Mouse (Mus musculus) thymus, adult 2 months (tissue): ENCODE data around the gene Gpatch4. TPM values are rescaled to one million over a fixed set of nuclear protein-coding genes. Genes with fewer than 3 reads are reported as not detected.

ENCODE experiments used
- DNase-seq: peaks from one replicate; pipeline ENCODE4 v3.0.0; 2021
- H3K27ac ChIP-seq: fragments of 200-500 bp; 2 replicates; pipeline ENCODE4 v1.5.1; 2012; ENCODE audit warnings: low read length, control low read depth; ENCODE audit not compliant: control insufficient read depth, insufficient read depth
- H3K27me3 ChIP-seq: fragments of 200-500 bp; 2 replicates; pipeline ENCODE4 v1.6.1; 2012; ENCODE audit warnings: mild to moderate bottlenecking, low read length, moderate library complexity, mixed read lengths; ENCODE audit not compliant: control insufficient read depth, insufficient read depth
- H3K36me3 ChIP-seq: fragments of 200-500 bp; 2 replicates; pipeline ENCODE4 v1.6.1; 2012; ENCODE audit warnings: mild to moderate bottlenecking, low read length, moderate library complexity; ENCODE audit not compliant: control insufficient read depth, insufficient read depth
- H3K4me1 ChIP-seq: fragments of 200-500 bp; replicated peaks from 2 replicates; pipeline ENCODE4 v1.6.1; 2012; ENCODE audit warnings: low read length; ENCODE audit not compliant: control insufficient read depth, insufficient read depth
- H3K4me3 ChIP-seq: fragments of 200-500 bp; 2 replicates; pipeline ENCODE4 v1.5.1; 2012; ENCODE audit warnings: mild to moderate bottlenecking, low read length, control low read depth, moderate library complexity; ENCODE audit not compliant: control insufficient read depth, insufficient read depth
- CTCF ChIP-seq: fragments of 200-500 bp; IDR thresholded peaks from 2 replicates; pipeline ENCODE4 v1.5.1; 2012; ENCODE audit warnings: mild to moderate bottlenecking, control low read depth, low read length, moderate library complexity, borderline replicate concordance; ENCODE audit not compliant: control insufficient read depth, poor library complexity, insufficient read depth; ENCODE audit errors: extremely low read depth
- POLR2A ChIP-seq: fragments of 200-500 bp; IDR thresholded peaks from 2 replicates; pipeline ENCODE4 v1.6.1; 2012; ENCODE audit warnings: mild to moderate bottlenecking, low read length, control low read depth, moderate library complexity; ENCODE audit not compliant: control insufficient read depth, poor library complexity, insufficient read depth; ENCODE audit errors: extremely low read depth
- WGBS: fragments of 180-500 bp; shearing (Covaris S2); methylation state at CpG from one replicate; pipeline ENCODE4 v1.1.7; 2018; 5-methylcytosine and 5-hydroxymethylcytosine counted together
- polyA plus RNA-seq: library from polyadenylated mRNA; depleted of rRNA; stranded (reverse); fragments of >200 nt; gene quantifications from 2 replicates; pipeline ENCODE4 v1.2.3, GENCODE M21; 2012

The Gpatch4 gene
- polyA plus RNA-seq, 1 experiment, result 11.3 TPM

GRCm38 (mm10) chr3:87999243-87999895 is 43.5 kb upstream of the Gpatch4 start:
- H3K36me3 ChIP-seq, result no peaks in the 10 kb centered on the region
- peaks cover 37% of the 10 kb centered on the region for H3K27me3 ChIP-seq
- no peak overlapping the region for H3K27ac ChIP-seq
- TF ChIP-seq POLR2A (no peak), CTCF (no peak)
- WGBS, result 4% methylated on average over 38 of the region's 38 CpGs
- no peak for DNase-seq
- H3K4me1 ChIP-seq, result 0 out of 2 replicates have a peak, but pooled peaks cover 4% of the 10 kb centered on the region
- H3K4me3 ChIP-seq, result no peak overlapping the region

- TF ChIP-seq POLR2A (no peak), CTCF (no peak)
- Histone ChIP-seq H3K36me3 (no peaks in the 10 kb centered on the region), H3K4me1 (0 out of 2 replicates have a peak, but pooled peaks cover 4% of the 10 kb centered on the region), H3K27ac (no peak within 1 kb of the TSS), H3K27me3 (peaks cover 37% of the 10 kb centered on the region), H3K4me3 (no peak within 1 kb of the TSS)
- WGBS, result 3% methylated on average over 39 of the region's 39 CpGs
- DNase-seq, result no peak
These were observed 42.7 kb upstream of the Gpatch4 start, which contains the start of gene Bcan for GRCm38 (mm10) chr3:88000181-88000580. Gene Bcan (minus strand): TSS chr3:88000230.

- DNase-seq, result no peak
- H3K36me3 ChIP-seq, result no peaks in the 10 kb centered on the region
- 27% methylated on average over 11 of the region's 11 CpGs for WGBS
- no peak overlapping the region for H3K4me3 ChIP-seq
- no peak for TF ChIP-seq CTCF
- no peak for TF ChIP-seq POLR2A
- no peak overlapping the region for H3K27ac ChIP-seq
- 0 out of 2 replicates have a peak, but pooled peaks cover 4% of the 10 kb centered on the region for H3K4me1 ChIP-seq
- H3K27me3 ChIP-seq, result peaks cover 35% of the 10 kb centered on the region
These were observed 41.9 kb upstream of the Gpatch4 start for GRCm38 (mm10) chr3:88000816-88001595.

GRCm38 (mm10) chr3:88002291-88002976 is 40.5 kb upstream of the Gpatch4 start:
- no peak for TF ChIP-seq POLR2A
- TF ChIP-seq CTCF, result 0 out of 2 replicates have a peak, but pooled peaks have one; percentile 9
- no peaks in the 10 kb centered on the region for H3K36me3 ChIP-seq
- WGBS, result 9% methylated on average over 17 of the region's 17 CpGs
- no peak for DNase-seq
- H3K4me1 ChIP-seq, result 0 out of 2 replicates have a peak, but pooled peaks cover 4% of the 10 kb centered on the region
- H3K27ac ChIP-seq, result no peak overlapping the region
- no peak overlapping the region for H3K4me3 ChIP-seq
- peaks cover 26% of the 10 kb centered on the region for H3K27me3 ChIP-seq

GRCm38 (mm10) chr3:88005822-88006786 is 36.8 kb upstream of the Gpatch4 start:
- TF ChIP-seq CTCF (no peak), POLR2A (no peak)
- no peaks in the 10 kb centered on the region for H3K36me3 ChIP-seq
- H3K4me1 ChIP-seq, result 0 out of 2 replicates have a peak, but pooled peaks cover 4% of the 10 kb centered on the region
- no peak overlapping the region for H3K27ac ChIP-seq
- 80% methylated on average over 18 of the region's 18 CpGs for WGBS
- H3K27me3 ChIP-seq, result peaks cover 11% of the 10 kb centered on the region; the same call in 1 of the 2 replicates
- DNase-seq, result no peak
- H3K4me3 ChIP-seq, result no peak overlapping the region
